Mouse (Mus musculus): ENCODE measurements around the gene Siah3.

Siah3 gene

GRCm38 (mm10) chr14:75519668-75520067 is 63.9 kb downstream of the Siah3 start:
- no peak for DNase-seq (ENCODE audit: extremely low spot score, low spot score)

DNA sequence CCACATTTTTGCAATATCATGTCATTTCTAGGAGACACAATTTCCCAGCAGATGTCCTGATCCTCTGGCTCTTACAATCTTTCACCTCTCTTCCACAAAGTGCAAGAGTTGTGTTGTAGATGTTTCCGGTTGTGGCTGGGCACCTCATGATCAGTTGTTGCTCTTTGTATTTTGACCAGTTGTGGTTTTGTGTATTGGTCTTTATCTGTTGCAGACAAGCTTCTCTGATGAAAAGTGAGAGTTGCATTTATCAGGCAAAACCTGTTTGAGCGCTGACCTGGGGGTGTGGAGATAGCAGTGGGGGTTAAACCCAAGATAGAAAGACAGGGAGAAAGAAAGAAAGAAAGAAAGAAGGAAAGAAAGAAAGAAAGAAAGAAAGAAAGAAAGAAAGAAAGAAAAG is 68.9 kb downstream of the Siah3 start:
- no peak for DNase-seq (ENCODE audit: extremely low spot score, low spot score)

DNA sequence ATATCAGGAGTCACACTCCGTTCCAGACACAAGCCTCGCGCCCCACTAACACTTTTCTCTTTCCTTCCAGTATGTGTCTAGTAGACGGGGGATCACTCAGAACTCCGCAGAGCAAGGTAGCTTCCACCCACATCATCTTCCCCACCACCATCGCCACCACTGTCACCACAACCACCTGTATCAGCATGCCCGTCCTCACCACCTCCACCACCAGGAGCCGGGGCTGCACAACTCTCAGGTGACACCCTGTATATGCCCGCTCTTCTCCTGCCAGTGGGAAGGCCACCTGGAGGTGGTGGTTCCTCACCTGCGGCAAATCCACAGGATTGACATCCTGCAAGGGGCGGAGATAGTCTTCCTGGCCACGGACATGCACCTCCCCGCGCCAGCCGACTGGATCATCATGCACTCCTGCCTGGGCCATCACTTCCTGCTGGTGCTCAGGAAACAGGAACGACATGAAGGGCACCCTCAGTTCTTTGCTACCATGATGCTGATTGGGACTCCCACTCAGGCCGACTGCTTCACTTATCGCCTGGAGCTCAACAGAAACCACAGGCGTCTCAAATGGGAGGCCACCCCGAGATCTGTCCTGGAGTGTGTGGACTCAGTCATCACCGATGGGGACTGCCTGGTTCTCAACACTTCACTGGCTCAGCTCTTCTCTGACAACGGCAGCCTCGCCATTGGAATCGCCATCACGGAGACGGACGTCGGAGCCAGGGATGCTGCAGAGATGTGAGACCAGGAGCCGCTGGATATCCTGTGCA is 69.8 kb downstream of the Siah3 start:
- no peak for DNase-seq (ENCODE audit: extremely low spot score, low spot score)

GRCm38 (mm10) chr14:75527464-75528190 is 71.8 kb downstream of the Siah3 start:
- DNase-seq (ENCODE audit: extremely low spot score, low spot score) = no peak

DNA sequence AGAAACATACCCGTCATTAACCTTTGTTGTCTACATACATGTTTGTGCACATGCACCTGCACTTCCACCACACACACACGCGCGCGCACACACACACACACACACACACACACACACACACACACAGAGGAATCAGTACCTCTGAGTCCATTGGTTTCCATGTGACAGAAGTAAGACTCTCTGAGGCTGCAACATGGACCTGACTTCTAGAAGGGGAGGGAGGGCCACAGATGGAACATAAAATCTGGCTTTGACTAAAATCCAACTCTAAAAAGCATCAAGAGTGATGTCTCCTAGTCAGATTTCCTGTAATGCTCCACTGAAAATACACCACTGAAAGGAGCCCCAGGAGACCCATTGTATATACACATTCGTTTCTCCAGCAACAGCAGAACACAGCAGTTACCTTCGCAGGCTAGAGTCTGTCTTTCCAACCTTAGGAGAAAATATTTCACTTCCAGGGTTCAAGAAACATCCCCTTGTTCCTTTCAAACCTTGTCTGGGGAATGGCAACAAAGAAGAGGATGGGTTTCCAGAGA is 75.1 kb downstream of the Siah3 start:
- DNase-seq (ENCODE audit: extremely low spot score, low spot score) = no peak

DNA sequence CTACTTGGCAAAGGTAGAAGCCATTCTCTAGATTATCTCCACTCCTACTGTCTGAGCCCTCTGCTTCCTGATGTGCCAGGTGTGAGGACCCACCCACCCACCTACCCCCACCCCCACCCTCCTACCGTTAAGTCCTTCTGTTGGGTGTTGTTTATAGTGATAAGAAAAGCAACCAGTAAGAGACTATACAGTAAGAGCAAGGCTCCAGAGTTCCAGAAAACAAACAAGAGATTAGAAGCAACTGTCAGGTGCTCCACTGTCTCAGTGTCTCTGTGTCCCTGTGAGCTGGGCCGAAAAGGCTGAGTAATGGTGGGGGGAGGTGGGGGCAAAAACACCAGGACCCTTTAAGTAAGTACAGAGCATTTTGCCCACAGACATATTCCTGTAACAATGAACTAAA is 83.4 kb downstream of the Siah3 start:
- no peak for DNase-seq (ENCODE audit: extremely low spot score, low spot score)

DNA sequence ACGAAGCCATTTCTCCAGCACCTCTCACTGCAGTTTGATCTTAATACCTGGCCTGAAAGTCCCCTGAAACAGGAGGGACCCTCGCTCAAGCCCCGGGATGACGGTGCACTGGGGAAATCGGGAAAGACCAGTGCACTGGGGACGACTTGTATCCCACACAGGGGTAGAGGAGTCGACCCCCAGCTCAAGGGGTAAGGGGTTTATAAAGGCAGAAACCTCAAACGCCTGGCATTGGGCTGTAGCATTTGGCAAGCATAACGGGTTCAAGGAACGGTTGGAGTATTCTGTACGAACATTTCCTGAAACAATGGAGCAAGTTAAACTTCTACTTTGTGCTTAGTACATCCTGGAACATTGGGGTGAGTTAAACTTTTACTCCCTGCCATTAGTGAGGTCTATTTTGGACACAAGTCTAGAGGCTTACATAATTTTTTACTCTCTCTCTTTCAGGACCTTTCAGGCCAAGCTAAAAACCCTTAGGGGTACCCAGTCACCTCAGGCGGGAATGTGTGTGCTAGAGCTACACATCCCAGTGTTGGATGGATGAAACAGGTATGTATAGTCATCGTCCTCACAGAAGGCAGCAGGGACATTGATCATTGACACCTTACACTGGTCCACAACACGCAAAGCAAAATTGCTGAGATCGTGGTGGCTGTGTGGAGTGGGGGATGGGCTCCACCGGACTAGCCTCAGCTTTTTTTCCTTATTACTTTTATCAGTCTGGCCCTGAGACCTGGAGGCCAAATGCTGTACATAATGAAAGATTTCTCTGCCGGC is 84.6 kb downstream of the Siah3 start:
- DNase-seq (ENCODE audit: extremely low spot score, low spot score) = no peak

DNA sequence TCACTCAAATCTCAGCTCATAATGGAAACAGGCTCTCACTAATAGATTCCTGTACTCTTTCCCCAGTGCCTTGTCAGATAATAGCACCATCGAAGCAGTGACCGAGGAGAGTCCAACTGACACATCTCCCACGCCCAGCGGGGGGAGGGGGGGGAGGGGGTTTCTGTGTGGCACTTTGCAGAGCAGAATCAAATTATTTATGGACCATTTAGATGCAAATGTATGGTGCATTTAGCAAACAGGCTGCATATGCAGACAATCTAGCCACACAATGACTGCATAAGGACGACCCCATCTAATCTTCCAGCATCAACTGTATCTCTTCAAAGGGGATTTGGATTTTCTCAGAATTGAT is 85.2 kb downstream of the Siah3 start:
- DNase-seq (ENCODE audit: extremely low spot score, low spot score) = peak; percentile 68

GRCm38 (mm10) chr14:75541731-75542130 is 85.9 kb downstream of the Siah3 start:
- DNase-seq (ENCODE audit: extremely low spot score, low spot score) = peak; percentile 62

- no peak for DNase-seq (ENCODE audit: extremely low spot score, low spot score)
Observed at GRCm38 (mm10) chr14:75561577-75562331, 106.0 kb downstream of the Siah3 start.

DNA sequence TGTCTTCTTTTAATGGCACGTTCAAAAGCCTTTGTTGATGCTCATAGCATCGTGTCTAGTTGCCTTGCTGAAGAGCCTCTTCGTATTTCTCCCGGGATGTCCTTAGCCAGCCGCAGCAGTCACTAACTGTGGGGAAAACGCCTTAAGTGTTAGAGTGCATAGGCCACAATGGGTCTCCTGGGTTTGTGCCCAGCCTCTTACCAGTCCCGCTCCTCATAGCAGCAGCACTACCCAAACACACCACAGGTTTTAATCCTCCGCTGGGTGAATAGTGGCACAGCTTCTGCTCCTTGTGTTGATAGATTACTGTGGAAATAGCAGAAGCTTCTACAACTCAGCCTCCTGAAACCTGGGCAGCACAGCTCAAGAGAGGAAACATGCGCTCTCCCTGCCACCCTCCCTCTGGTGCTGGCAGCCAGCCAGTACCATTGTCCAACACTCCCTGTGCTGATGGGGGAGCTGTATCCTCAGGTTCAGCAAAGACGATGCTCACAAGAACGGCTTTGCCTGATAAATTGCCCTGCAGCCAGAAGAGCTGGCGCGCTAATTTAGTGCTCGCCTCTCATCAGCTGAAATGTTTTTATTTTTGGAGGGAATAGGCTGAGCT is 109.9 kb downstream of the Siah3 start:
- no peak for DNase-seq (ENCODE audit: extremely low spot score, low spot score)

DNA sequence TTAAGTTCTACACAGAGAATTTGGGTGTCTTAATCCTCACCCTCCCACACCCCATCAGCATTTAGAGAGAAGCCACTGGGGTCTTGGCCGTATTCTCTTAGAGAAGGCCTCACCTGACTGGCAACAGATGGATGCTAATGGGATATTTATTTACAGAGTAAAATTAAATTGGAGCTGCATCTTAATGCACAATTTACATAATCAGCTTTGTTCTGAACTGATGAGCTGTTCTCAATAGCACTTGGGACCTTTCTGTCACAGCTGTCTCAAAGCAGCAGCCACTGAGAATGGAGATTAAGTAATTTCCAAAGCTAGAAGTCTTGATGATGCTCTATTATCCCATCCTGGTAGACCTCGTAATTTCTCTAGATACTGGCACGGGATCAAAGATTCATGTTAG is 110.5 kb downstream of the Siah3 start:
- no peak for DNase-seq (ENCODE audit: extremely low spot score, low spot score)

DNA sequence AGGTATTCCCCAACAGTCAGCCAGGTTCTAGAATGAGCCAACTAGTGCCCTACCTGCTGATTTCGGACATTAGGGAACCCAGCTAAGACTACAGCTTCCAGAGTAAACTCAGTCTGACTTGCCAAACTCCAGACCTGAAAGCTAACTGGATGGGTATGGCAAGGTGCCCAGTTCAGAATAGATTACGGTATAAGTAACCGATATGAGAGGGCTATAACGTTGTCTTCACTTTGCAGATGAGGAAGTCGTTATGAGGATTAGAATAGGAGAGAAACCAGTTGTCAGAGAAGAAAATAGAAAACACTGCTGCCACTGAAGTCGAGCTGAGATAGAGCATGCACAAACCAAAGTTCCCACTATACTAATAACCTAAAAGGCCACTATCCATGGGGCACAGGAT is 123.2 kb downstream of the Siah3 start:
- DNase-seq (ENCODE audit: extremely low spot score, low spot score) = no peak
